Mouse (Mus musculus) retina, postnatal 1 day (tissue): ENCODE data around the gene Gm49325.

Experiments
- DNase-seq: peaks from one replicate; pipeline ENCODE4 v3.0.0-alpha.2; 2012

Gm49325 gene

GRCm38 (mm10) chr10:77605908-77606826 is at the start of gene Gm49325, which contains the start of gene Sumo3:
Gene Gm49325 (plus strand): TSS chr10:77606197.
Gene Sumo3 (plus strand): TSS chr10:77606097.
- peak; percentile 95 for DNase-seq

GRCm38 (mm10) chr10:77556631-77557030 is 49.4 kb upstream of the Gm49325 start:
- DNase-seq = no peak

GRCm38 (mm10) chr10:77557641-77558040 is 48.4 kb upstream of the Gm49325 start:
- DNase-seq = no peak

GRCm38 (mm10) chr10:77560090-77560489 is 45.9 kb upstream of the Gm49325 start:
- no peak for DNase-seq

- no peak for DNase-seq
Measured at GRCm38 (mm10) chr10:77560830-77561229, 45.2 kb upstream of the Gm49325 start.

- no peak for DNase-seq
Measured at GRCm38 (mm10) chr10:77561508-77561907, 44.5 kb upstream of the Gm49325 start.

GRCm38 (mm10) chr10:77565005-77565404 is 41.0 kb upstream of the Gm49325 start:
- no peak for DNase-seq

- DNase-seq = peak; percentile 71
Measured at GRCm38 (mm10) chr10:77566651-77567050, 39.3 kb upstream of the Gm49325 start.

GRCm38 (mm10) chr10:77569481-77569880 is 36.5 kb upstream of the Gm49325 start:
- no peak for DNase-seq

GRCm38 (mm10) chr10:77569973-77570658 is 35.9 kb upstream of the Gm49325 start:
- no peak for DNase-seq

GRCm38 (mm10) chr10:77572225-77572624 is 33.8 kb upstream of the Gm49325 start:
- DNase-seq = peak; percentile 42

- DNase-seq = no peak
Measured at GRCm38 (mm10) chr10:77573162-77573561, 32.8 kb upstream of the Gm49325 start.

- no peak for DNase-seq
Measured at GRCm38 (mm10) chr10:77580027-77580920, 25.7 kb upstream of the Gm49325 start.

- DNase-seq = no peak
Measured at GRCm38 (mm10) chr10:77581023-77581407, 25.0 kb upstream of the Gm49325 start.

- peak; percentile 98 for DNase-seq
Measured at GRCm38 (mm10) chr10:77581408-77582284, 24.4 kb upstream of the Gm49325 start, which contains the start of gene Pttg1ip. Gene Pttg1ip (plus strand): TSS chr10:77581720.

- DNase-seq = no peak
Measured at GRCm38 (mm10) chr10:77582285-77582618, 23.7 kb upstream of the Gm49325 start.

- no peak for DNase-seq
Measured at GRCm38 (mm10) chr10:77583795-77584422, 22.1 kb upstream of the Gm49325 start.

- no peak for DNase-seq
Measured at GRCm38 (mm10) chr10:77586637-77587036, 19.4 kb upstream of the Gm49325 start.

- no peak for DNase-seq
Measured at GRCm38 (mm10) chr10:77587091-77587775, 18.8 kb upstream of the Gm49325 start.

GRCm38 (mm10) chr10:77588036-77588435 is 18.0 kb upstream of the Gm49325 start:
- DNase-seq = no peak

- DNase-seq = no peak
Measured at GRCm38 (mm10) chr10:77589117-77589516, 16.9 kb upstream of the Gm49325 start.
